Mouse (Mus musculus) lung, postnatal 14 days (tissue): ENCODE data around the gene Dnttip1.

Source experiments
- DNase-seq: peaks from one replicate; pipeline ENCODE4 v3.0.0; 2021

The Dnttip1 gene

DNA sequence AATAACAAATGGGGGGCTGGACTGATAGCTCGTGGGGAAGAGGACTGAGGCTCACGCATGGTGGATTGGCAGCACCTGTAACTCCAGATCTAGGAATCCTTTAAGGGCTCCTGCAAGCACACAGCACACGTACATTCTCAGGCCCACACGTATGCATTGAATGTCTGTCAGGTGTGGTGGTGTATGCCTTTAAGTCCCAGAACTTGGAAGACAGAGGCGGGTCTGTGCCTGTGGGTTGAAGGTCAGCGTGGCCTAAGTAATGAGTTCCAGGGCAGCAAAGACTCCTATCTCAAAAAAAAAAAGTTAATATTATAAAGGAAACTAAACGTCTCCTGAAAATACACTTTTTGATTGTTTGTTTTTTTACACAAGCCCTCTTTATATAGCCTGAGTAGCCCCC is 60.8 kb downstream of the Dnttip1 start:
- DNase-seq: no peak

DNA sequence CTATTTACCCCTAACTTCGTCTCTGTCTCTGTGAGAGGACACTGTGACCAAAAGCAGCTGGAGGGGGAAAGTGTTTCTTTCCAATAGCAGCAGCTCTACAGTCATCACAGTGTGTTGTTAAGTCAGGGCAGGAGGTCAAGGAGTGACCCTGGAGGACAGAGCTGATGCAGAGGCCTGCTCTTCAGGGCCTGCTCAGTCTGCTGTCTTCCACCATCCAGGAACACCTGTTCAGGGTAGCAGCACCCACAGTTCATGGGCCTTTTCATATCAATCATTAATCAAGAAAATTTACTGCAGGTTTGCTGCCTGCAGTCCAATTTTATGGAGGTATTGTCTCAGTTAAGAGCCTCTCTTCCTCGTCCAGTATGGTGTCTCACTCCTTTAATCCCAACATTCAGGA is 67.8 kb downstream of the Dnttip1 start:
- no peak for DNase-seq

DNA sequence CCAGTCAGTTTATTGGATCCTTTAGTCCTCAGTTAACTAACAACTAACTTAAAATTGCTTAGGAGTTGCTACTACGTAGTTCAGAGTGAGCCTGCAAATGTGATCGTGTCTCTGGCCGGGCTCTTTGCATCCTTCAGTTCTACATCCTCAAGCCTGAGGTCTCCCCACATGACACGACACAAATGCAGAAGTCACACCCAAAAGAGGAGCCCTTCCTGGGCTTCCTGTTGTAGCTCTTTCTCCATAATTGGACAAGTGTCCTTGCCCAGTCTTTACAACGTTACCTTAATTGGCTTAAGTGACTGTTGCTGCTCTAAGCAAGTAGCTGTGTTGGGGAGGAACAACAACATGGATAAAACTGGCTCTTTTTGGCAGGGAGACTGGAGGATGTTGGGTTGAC is 69.6 kb downstream of the Dnttip1 start:
- no peak for DNase-seq

DNA sequence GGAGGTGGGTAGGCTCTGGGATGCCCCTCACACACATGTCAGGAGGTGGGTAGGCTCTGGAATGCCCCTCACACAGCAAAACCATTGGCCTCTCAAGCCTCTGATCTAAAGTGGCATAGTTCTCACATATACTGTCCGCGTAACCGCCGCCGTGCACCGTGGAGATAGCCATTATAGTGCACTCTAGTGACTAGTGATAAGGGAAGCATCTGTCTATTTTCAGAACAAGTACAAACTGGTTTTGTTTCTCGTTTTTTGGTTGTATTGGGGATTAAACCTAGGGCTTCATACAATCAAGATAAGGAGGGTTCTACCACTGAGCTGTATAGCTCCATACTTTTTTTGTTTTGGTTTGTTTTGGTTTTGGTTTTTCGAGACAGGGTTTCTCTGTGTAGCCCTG is 70.0 kb downstream of the Dnttip1 start:
- no peak for DNase-seq

DNA sequence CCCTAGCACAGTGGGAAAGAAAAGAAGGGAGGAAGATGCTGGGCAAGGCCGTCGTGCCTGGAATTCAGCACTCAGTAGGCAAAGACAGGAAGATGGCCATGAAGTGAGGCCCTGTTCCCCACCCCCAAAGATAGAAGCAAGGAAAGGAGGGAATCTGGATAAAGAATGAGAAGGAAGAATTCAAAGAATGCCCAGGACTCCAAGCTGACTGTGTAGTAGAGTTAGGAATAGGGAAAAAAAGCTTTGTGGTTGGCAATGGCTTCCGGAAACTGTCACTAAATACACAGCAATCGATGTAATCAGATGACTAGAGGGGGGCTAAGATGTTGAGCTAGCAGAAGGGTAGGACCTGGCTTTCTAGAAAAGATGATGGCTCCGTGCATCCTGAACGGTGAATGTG is 71.4 kb downstream of the Dnttip1 start:
- no peak for DNase-seq

DNA sequence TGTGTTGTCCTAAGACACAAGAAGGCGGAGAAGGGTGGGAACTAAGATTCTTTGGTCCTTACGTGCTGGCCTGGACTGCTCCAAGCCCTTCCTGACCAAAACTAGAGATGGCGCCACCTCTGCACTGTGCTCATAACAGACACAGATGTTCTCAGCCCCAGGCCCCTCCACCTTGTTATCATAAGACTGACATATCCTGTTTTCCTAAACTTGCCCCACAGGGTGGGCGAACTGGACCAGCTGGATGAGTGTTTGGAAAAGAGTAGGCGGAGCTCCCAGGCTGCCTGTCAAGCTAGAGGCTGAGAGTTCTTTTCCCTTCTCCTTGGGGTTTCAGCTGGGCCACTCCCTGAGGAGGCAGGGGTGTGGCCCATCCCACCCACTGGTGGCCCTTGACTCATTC is 71.9 kb downstream of the Dnttip1 start:
- DNase-seq: no peak
